Mouse (Mus musculus): ENCODE results near the gene Btg2.
A peak's percentile ranks its signal among the peaks of the same experiment; 100 is the strongest.

- peak; percentile 98 for TF ChIP-seq POLR2A (IDR thresholded peaks at IDR 0.05; ENCODE audit: control insufficient read depth, extremely low read depth, insufficient read depth, low read length, poor library complexity)
- TF ChIP-seq CTCF (IDR thresholded peaks at IDR 0.05; ENCODE audit: borderline replicate concordance, control insufficient read depth, extremely low read depth, insufficient read depth, low read length, poor library complexity), result 0 out of 2 replicates have a peak, but pooled peaks have one; percentile 31
Measured at GRCm38 (mm10) chr1:134063086-134063772, 15.7 kb downstream of the Btg2 start.
